Mouse (Mus musculus) liver, embryonic 13.5 days (tissue): ENCODE results near the gene Arl5b. TPM values are rescaled to one million over a fixed set of nuclear protein-coding genes. Genes with fewer than 3 reads are reported as not detected.
A peak's percentile ranks its signal among the peaks of the same experiment; 100 is the strongest.

Source experiments
- ATAC-seq: fragments of 200-750 bp; cut with Nextera tagmentation; 2 replicates; pipeline ENCODE4 v1.8.0; 2017; ENCODE audit warnings: low read depth, mild to moderate bottlenecking, moderate number of reproducible peaks, moderate library complexity
- DNase-seq: peaks from one replicate; pipeline ENCODE4 v3.0.0; 2022
- H3K27ac ChIP-seq: fragments of 300-500 bp; sonication (generic); 2 replicates; pipeline ENCODE4 v1.5.1; 2015; ENCODE audit warnings: moderate library complexity, mild to moderate bottlenecking, inconsistent platforms
- H3K27me3 ChIP-seq: fragments of 300-500 bp; sonication (generic); 2 replicates; pipeline ENCODE4 v1.6.1; 2015; ENCODE audit warnings: mild to moderate bottlenecking, inconsistent platforms
- H3K36me3 ChIP-seq: fragments of 300-500 bp; sonication (generic); 2 replicates; pipeline ENCODE4 v1.6.1; 2015; ENCODE audit warnings: mild to moderate bottlenecking, inconsistent platforms
- H3K4me1 ChIP-seq: fragments of 300-500 bp; sonication (generic); replicated peaks from 2 replicates; pipeline ENCODE4 v1.6.1; 2015; ENCODE audit warnings: inconsistent platforms
- H3K4me2 ChIP-seq: fragments of 300-500 bp; sonication (generic); 2 replicates; pipeline ENCODE4 v1.6.1; 2015; ENCODE audit warnings: inconsistent platforms, mild to moderate bottlenecking, moderate library complexity
- H3K4me3 ChIP-seq: fragments of 300-500 bp; sonication (generic); replicated peaks from 2 replicates; pipeline ENCODE4 v1.5.1; 2015; ENCODE audit warnings: mild to moderate bottlenecking, inconsistent platforms
- H3K9ac ChIP-seq: fragments of 300-500 bp; sonication (generic); 2 replicates; pipeline ENCODE4 v1.6.1; 2015; ENCODE audit warnings: mild to moderate bottlenecking, inconsistent platforms
- H3K9me3 ChIP-seq: fragments of 300-500 bp; sonication (generic); replicated peaks from 2 replicates; pipeline ENCODE4 v1.6.1; 2016; ENCODE audit warnings: inconsistent platforms
- WGBS: fragments of 180-500 bp; shearing (Covaris S2); methylation state at CpG from one replicate; pipeline ENCODE4 v1.1.7; 2015; ENCODE audit not compliant: insufficient replicate concordance; 5-methylcytosine and 5-hydroxymethylcytosine counted together
- polyA plus RNA-seq: library from polyadenylated mRNA; unstranded; fragments of >200 nt; fragmentation: Nextera tagmentation; extraction: Ambion mirVana; gene quantifications from 2 replicates; pipeline ENCODE4 v1.2.1, GENCODE M21; 2015

Arl5b gene
- polyA plus RNA-seq, 1 experiment from 2014 or later: 6.0 TPM

DNA sequence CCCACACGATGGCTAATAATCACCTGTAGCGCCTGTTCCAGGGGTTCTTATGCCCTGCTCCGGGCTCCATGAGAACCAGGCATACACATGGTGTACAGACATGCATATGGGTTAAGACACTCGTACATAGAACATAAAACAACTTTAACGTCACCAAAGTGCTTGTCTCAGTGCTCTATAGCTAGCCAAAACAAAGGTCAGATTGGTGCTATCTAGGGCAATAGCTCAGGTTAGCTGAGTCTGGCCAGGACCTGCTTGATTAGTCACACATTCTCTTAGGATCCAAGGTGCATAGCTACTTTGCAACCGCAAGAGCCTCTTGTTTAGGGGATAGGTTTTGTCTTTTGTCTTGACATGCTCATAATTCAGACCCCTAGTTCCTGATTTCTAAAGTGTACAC, 63.5 kb downstream of the Arl5b start:
- no peaks in the 10 kb centered on the region for H3K36me3 ChIP-seq
- no peaks in the 10 kb centered on the region for H3K4me1 ChIP-seq
- no peaks in the 10 kb centered on the region for H3K9me3 ChIP-seq
- DNase-seq: no peak
- H3K4me2 ChIP-seq: no peak overlapping the region
- no peaks in the 10 kb centered on the region for H3K27me3 ChIP-seq
- WGBS: 65% methylated on average over 6 of the region's 6 CpGs
- ATAC-seq: no peak
- no peak overlapping the region for H3K4me3 ChIP-seq
- no peak overlapping the region for H3K9ac ChIP-seq
- H3K27ac ChIP-seq: no peak overlapping the region

DNA sequence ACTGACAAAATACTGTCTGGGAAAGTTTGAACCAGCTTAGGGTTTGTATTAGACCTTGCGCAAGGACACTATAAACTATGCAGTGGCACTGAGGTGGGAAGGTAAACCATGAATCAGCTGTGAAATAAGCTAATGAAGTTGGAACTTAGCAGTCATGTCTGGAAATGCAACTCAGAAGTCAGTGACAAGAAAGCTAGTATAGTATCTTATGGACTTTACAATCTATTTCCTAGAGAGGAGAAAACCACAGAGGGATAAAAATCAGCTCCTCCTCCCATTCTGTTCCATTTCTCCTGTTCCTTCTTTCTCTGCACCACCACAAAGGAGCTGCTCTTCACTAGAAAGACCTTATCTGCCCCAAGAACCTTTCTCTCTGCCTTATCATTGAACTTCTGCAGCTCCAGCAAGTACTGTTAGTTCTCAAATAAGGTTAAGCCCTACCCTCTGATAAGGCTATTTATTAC, 72.1 kb downstream of the Arl5b start:
- no peaks in the 10 kb centered on the region for H3K36me3 ChIP-seq
- H3K9ac ChIP-seq: no peak overlapping the region
- peak overlapping the region; percentile 19; the same call in 1 of the 2 replicates for H3K4me2 ChIP-seq
- peak overlapping the region; percentile 37 for H3K27ac ChIP-seq
- no peaks in the 10 kb centered on the region for H3K27me3 ChIP-seq
- H3K9me3 ChIP-seq: no peaks in the 10 kb centered on the region
- no peak overlapping the region for H3K4me3 ChIP-seq
- DNase-seq: peak; percentile 38
- WGBS: 70% methylated on average over 1 of the region's 1 CpGs
- H3K4me1 ChIP-seq: peaks cover 19% of the 10 kb centered on the region
- ATAC-seq: peak; percentile 98

Other genes with a start within 250 kb of the Arl5b start
- gene Nsun6, start 5.7 kb downstream of the Arl5b start, polyA plus RNA-seq: 4.6 and 5.4 TPM in 2 replicates